Mouse (Mus musculus) testis, adult 2 months (tissue): ENCODE measurements around the gene Dip2a.

Experiments
- CTCF ChIP-seq: fragments of 200-500 bp; IDR thresholded peaks from 2 replicates; pipeline ENCODE4 v1.5.1; 2012; ENCODE audit warnings: low read depth, mild to moderate bottlenecking, inconsistent platforms, low read length, moderate library complexity; ENCODE audit not compliant: control insufficient read depth, insufficient read depth, insufficient replicate concordance
- POLR2A ChIP-seq: fragments of 200-500 bp; IDR thresholded peaks from 2 replicates; pipeline ENCODE4 v1.6.1; 2012; ENCODE audit warnings: low read depth, mild to moderate bottlenecking, inconsistent platforms, low read length, moderate library complexity; ENCODE audit not compliant: control insufficient read depth

DNA sequence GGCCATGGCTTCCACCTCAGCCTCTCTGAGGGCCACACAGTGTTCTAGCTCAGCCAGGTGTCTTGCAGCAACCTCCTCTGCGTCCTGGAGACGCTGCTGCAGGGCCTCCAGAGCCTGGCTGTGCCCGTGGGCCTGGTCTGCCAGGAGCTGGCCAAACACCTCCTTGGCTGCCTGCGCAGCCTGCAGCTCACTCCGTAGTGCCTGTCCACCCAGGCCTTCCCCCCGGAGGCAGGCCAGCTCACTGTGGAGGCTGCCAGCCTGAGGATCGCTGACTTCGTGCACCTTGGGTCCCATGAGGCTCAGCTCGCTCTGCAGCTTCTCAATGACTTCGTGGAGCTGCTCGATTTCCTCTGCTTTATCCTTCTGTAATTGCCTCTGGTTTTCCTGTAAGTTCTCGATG is 47.5 kb upstream of the Dip2a start:
- TF ChIP-seq CTCF (no peak), POLR2A (no peak)
